ENCODE assay signal across 27 mouse cellular contexts in genomic region chr8:117968306-117968705, GRCm38 (mm10).
"Had no signal": no experiment of that assay in that cellular context is flagged by ENCODE, and none has a peak within 500 bp of the region (broad histone marks: within the 10 kb centered on the region; RNA-seq: fewer than 3 reads in every experiment).

No protein-coding gene starts in this region.

- H3K9ac ChIP-seq: embryonic facial prominence, embryonic 12.5 days; embryonic facial prominence, embryonic 13.5 days; embryonic facial prominence, embryonic 15.5 days; forebrain, embryonic 12.5 days; forebrain, embryonic 13.5 days; forebrain, embryonic 15.5 days; forebrain, postnatal 0 days had no signal

- DNase-seq: cerebellum, adult 9-10 months; cerebellum, adult 9-11 months; cerebellum, postnatal 10 days; cerebellum, postnatal 14 days; cerebellum, postnatal 25 days; cerebellum, postnatal 36 days; forebrain, postnatal 0 days; gastrocnemius, adult 2 months; gastrocnemius, postnatal 10 days; gastrocnemius, postnatal 14 days; gastrocnemius, postnatal 25 days; gastrocnemius, postnatal 36 days; heart, adult 18-20 months; heart, adult 2 months had no signal

- H3K27me3 ChIP-seq: embryonic facial prominence, embryonic 12.5 days; embryonic facial prominence, embryonic 13.5 days; embryonic facial prominence, embryonic 15.5 days; forebrain, embryonic 12.5 days; forebrain, embryonic 13.5 days; forebrain, embryonic 15.5 days had no signal

- H3K36me3 ChIP-seq: embryonic facial prominence, embryonic 10.5 days; embryonic facial prominence, embryonic 12.5 days; embryonic facial prominence, embryonic 13.5 days; embryonic facial prominence, embryonic 15.5 days; forebrain, embryonic 10.5 days; forebrain, embryonic 12.5 days; forebrain, embryonic 15.5 days; heart, embryonic 10.5 days had no signal

- H3K9me3 ChIP-seq: embryonic facial prominence, embryonic 10.5 days; embryonic facial prominence, embryonic 12.5 days; embryonic facial prominence, embryonic 15.5 days; forebrain, embryonic 15.5 days; heart, embryonic 10.5 days had no signal

- ATAC-seq: forebrain, embryonic 13.5 days; forebrain, embryonic 14.5 days; forebrain, embryonic 15.5 days; forebrain, embryonic 16.5 days; forebrain, postnatal 0 days had no signal

- H3K4me3 ChIP-seq: embryonic facial prominence, embryonic 10.5 days; embryonic facial prominence, embryonic 12.5 days; embryonic facial prominence, embryonic 13.5 days; embryonic facial prominence, embryonic 15.5 days; erythroblast, embryonic 14.5 days; forebrain, embryonic 10.5 days; forebrain, embryonic 12.5 days; forebrain, embryonic 13.5 days; forebrain, embryonic 15.5 days; gastrocnemius, adult 2 months; heart, adult 2 months; heart, embryonic 10.5 days had no signal

- H3K4me2 ChIP-seq: embryonic facial prominence, embryonic 12.5 days; embryonic facial prominence, embryonic 13.5 days; embryonic facial prominence, embryonic 15.5 days; forebrain, embryonic 12.5 days; forebrain, embryonic 13.5 days; forebrain, embryonic 15.5 days; heart, embryonic 11.5 days had no signal

- H3K4me1 ChIP-seq: embryonic facial prominence, embryonic 10.5 days; embryonic facial prominence, embryonic 12.5 days; embryonic facial prominence, embryonic 13.5 days; embryonic facial prominence, embryonic 15.5 days; forebrain, embryonic 10.5 days; forebrain, embryonic 12.5 days; forebrain, embryonic 13.5 days; forebrain, embryonic 15.5 days; heart, embryonic 10.5 days had no signal

- H3K27ac ChIP-seq: embryonic facial prominence, embryonic 10.5 days; embryonic facial prominence, embryonic 12.5 days; embryonic facial prominence, embryonic 13.5 days; embryonic facial prominence, embryonic 15.5 days; forebrain, embryonic 10.5 days; forebrain, embryonic 12.5 days; forebrain, embryonic 13.5 days; forebrain, embryonic 15.5 days; gastrocnemius, adult 2 months; heart, adult 2 months; heart, embryonic 10.5 days had no signal
